Mouse (Mus musculus): ENCODE measurements around the gene Pdzd9.
A peak's percentile ranks its signal among the peaks of the same experiment; 100 is the strongest.
"Not testable (repeated sequence)": the region's sequence is repeated elsewhere in the genome, so short reads cannot be mapped to it uniquely, and the experiment has no call there.

Pdzd9 gene

DNA sequence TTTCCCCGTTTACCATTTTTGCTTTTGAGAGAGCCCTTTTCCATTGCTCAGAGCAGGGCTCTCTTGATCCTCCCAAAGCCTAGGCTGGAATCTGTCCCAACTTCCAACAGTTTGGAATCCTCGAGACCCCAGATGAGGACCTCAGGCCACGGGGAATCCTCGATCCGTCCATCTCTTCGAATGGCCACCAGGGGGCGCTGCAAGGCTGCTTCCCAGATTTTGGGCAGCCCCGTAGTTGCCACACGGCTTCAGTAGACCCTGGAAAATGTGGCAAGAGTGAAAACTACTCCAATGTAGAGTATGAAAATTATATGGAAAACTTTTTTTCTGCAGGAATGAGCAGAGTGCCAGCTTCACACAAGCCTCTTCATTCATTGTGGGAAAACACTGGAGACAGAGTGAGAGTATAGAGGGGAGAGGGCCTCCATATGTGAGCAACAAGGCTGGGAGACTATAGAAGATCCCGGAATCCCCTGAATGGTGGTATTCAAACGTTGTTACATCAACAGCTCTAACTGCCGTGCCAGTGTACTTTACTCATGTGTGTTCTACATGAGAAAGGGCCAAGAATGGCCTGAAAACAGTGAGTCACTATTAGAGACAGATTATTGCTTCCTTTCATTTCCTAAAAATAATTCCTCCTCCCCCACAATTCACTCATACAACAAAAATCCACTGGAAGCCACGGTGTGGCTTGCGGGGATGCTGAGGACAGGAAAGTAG lies at the start of gene Pdzd9:
Pdzd9 (minus strand) TSS at position 191 of the 723 bp plus-strand sequence.
- DNase-seq = peak; percentile 84

GRCm38 (mm10) chr7:120717261-120717660 lies 47.1 kb upstream of the Pdzd9 start:
- DNase-seq = no peak

GRCm38 (mm10) chr7:120713951-120714350 lies 43.8 kb upstream of the Pdzd9 start:
- DNase-seq = not testable (repeated sequence)

DNA sequence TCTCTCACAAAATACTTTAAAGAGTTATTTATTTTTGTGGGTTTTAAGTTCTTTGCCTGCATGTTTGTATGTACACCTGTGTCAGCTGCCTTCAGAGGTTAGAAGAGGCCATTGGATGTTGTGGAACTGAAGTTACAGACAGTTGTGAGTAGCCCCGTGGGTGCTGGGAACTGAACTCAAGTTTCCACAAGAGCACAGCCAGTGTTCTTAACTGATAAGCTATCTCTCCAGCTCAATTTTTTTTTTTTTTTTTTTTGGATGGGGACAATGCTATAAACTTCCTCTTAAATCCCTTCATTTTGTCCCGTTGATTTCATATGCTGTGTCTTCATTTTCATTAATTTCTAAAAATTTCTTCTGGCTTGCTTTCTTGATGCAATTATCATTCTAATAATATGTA lies 43.1 kb upstream of the Pdzd9 start:
- no peak for DNase-seq

GRCm38 (mm10) chr7:120712071-120712470 lies 41.9 kb upstream of the Pdzd9 start:
- DNase-seq = no peak

- DNase-seq = no peak
Measured at GRCm38 (mm10) chr7:120703888-120704287, 33.7 kb upstream of the Pdzd9 start.

DNA sequence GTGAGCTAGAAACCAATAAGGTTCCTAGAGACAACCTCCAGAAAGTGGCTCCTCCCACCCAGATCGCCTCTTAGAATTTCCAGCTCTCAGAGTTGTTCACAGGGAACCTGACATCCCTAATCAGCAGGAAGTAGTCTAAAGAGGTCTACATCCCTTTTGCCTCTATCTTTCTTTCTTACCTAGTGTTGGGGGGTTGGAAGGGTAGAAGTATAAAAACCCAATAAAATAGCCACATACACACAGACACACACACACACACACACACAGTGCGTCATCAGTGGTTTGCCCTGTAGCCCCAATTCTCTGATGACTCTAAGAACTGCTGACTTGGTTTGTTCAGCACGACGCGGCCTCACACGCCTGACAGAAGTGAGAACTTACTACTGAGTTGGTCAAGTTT lies 29.4 kb upstream of the Pdzd9 start:
- DNase-seq = no peak

DNA sequence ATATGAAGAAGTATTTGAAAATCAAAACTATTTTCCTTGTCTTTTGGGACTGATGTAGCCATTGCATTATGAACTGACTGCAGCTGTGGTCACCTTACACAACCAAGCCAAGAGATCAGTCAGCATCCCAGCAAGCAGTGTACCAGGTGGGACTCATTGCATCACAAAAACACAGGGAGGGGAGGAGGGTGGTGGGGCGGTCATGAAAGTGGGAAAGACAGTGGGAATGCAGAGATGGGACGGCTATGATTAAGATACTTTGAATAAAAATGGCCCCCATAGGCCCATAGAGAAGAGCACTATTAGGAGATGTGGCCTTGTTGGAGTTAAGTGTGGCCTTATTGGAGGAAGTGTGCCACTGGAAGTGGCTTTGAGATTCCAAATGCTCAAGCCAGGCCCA lies 26.2 kb upstream of the Pdzd9 start:
- DNase-seq = no peak

GRCm38 (mm10) chr7:120695641-120696040 lies 25.5 kb upstream of the Pdzd9 start:
- DNase-seq = no peak

DNA sequence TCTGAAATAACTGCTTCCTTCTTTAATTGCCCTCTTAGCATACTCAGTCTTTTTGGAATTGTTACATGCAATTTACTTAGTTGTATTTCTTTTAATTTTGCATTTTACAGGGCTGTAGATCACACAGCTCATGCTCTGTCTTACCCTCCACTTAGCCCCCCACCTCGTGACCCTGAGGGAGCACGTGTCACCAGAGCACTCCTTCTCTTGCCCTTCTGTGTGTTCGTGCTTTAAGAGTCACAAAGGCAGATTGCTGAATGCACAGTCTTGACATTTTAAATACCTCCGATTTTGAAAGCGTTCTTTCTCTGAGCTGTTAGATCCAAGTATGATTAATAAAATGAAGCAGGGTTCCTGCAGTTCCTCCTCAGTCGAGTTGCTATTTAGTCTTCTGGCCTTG lies 25.1 kb upstream of the Pdzd9 start:
- no peak for DNase-seq

DNA sequence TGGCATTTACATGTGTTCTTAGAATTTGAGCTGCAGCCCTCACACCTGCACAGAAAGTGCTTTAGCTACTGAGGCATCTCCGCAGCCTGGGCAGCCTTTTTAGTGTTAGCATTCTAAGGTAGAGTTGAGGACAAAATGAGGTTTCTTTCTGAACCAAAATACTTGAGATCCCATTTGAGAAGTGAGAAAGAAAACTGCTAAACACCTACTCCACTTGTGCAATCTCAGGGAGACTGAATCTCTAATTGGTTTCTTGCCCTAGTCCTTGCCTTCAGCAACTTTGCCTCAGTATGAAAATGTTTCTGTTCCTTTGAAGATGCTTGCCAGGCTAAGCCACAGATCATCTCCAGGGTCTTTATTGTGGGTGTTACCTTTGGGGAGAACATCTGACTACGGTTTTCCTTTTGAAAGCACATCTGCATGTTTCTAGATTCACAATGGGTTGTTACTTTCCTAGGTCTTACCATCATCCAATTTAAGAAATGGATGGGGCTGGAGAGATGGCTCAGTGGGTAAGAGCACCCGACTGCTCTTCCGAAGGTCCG lies 23.8 kb upstream of the Pdzd9 start:
- no peak for DNase-seq

DNA sequence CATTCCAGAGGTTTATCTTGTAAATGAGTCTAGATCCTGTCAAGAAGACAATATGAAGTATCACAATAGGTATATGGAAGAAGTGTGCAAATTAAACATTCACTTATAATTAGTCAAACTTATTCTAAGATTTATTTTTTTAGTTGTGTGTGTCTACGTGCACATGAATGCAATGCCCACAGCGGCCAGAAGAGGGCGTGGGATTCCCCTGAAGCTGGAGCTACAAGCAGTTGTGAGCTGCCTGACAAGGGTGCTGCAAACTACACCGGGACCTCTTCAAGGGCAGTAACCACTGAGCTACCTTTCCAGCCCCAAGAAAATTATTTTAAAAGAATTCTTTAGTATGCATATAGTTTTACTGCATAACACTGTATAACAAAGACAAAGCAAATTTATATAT lies 20.5 kb upstream of the Pdzd9 start:
- no peak for DNase-seq

GRCm38 (mm10) chr7:120685227-120685626 lies 15.1 kb upstream of the Pdzd9 start:
- DNase-seq = no peak

DNA sequence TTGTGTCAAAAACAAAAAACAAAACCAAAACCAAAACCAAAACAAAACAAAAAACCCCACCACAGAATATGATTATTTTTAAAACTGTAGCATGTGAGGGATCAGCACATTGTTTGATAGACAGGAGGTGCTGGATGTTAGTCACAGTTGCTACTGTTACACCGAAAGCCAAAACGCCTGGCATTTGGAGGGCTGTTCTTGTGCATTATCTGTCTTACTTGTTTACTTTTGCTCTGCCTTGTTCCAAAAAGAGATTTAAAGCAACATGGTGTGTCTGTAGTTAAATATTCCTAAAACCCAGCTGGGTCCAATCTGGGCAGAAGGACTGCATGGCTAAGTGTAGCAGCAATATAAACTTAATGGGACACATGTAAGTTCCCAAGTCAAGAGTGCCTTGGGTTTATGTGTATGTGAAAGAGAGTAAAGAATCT lies 14.6 kb upstream of the Pdzd9 start:
- no peak for DNase-seq

GRCm38 (mm10) chr7:120682002-120682401 lies 11.9 kb upstream of the Pdzd9 start:
- DNase-seq = no peak

GRCm38 (mm10) chr7:120679023-120679422 lies 8.9 kb upstream of the Pdzd9 start:
- DNase-seq = no peak

- DNase-seq = peak; percentile 59
Measured at GRCm38 (mm10) chr7:120677764-120678531, 7.8 kb upstream of the Pdzd9 start.

- peak; percentile 73 for DNase-seq
Measured at GRCm38 (mm10) chr7:120677001-120677643, 7.0 kb upstream of the Pdzd9 start, which contains the start of gene Mosmo. Mosmo (plus strand) TSS chr7:120677618.

DNA sequence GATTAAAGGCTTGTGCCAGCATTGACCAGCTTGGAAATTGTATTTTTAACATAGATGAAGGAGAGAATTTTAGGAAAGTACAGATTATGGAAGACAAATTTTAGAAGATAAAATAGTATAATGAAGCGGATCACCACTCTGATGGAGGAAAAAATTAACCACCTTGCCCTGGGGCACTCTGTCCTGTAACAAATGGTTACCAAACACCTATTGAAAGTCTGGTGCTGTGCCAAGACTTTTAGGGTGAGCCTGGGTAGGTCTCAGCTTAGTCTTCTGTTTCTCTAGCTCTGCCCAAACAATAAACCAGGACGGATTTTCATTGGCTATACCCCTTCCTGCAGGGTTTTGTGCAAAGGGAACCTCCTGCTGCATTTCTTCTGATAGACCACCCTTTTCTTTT lies 1.1 kb upstream of the Pdzd9 start:
- no peak for DNase-seq

DNA sequence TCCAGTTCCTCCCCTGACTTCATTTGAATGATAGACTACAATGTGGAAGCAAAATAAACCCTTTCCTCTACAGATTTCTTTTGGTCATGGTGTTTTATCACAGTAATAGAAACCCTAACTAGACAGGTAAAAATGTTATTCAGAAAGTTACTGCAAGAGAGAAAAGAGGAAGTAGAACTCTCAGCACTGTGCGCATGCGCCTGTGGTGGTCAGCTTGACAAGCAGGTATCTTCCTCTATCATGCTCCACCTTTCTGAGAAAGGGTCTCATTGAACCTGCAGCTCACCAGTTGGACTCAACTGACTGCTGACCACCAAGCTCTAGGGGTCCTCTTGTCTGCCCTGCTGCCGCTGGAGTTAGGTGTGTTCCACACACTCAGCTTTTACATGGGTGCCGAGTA lies 8.1 kb downstream of the Pdzd9 start:
- no peak for DNase-seq

DNA sequence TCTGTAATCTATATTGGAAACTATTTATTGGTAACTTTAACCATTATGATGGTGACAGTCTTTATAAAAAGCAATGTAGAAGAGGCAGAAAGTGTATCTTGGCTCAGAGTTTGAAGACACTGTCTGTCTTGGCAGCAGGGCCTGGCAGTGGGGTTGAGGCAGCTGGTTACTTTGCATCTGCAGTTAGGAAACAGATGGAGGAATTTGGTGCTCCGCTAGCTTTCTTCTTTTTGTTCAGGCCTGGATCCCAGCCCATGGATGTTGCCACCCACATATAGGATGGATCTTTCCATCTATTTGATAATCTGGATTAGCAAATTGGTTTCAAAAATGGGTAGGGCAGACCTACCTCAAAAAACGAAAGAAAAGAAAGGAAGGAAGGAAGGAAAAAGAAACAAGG lies 22.3 kb downstream of the Pdzd9 start:
- DNase-seq = peak; percentile 28

DNA sequence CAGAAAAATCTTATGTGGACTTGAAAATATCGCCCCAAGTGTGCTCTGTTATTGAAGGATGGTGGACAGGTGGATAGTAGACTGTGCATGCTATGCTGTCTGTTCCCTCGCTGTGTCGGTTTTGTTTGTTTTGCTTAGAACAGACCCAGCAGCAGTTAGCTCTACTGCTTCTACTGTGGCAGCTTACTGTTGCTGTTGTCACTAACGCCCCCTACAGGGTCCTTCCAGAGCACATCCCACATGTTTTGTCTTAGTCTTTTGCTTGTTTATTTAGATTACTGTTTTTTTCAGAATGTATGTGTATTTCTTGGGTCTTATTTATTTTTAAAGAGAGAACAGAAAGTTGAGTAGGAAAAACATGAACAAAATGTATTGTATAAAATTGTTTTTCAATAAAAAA lies 26.9 kb downstream of the Pdzd9 start:
- DNase-seq = no peak

DNA sequence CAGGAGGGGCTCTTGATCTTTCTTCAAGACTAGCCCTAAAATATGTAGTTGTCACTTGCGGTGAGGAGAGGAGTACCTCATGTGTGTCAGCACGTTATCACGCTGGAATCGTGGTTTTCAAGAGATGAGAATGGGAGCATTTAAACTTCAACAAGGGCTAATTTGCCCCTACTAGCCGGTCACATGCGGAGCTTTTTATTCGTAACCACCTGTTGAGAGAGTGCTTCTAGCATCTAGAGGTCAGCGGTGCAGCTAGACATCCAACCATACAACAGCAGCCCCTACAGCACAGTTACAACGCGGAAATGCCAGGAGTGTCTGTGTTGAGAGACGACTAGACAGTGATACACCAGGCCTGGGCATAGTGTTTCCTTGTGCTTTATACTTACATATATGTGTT lies 34.3 kb downstream of the Pdzd9 start:
- no peak for DNase-seq

- DNase-seq = no peak
Measured at GRCm38 (mm10) chr7:120635362-120635781, 34.8 kb downstream of the Pdzd9 start.

Data from right cerebral cortex, postnatal 14 days (tissue).